Mouse (Mus musculus) T-helper 17 cell (primary cell): ENCODE data around the gene Hist2h2aa2.
"Not testable (repeated sequence)": the region's sequence is repeated elsewhere in the genome, so short reads cannot be mapped to it uniquely, and the experiment has no call there.

Experiments used
- in situ Hi-C, 2 experiments: fragments of 300-600 bp; cut with MboI, MseI; formaldehyde crosslinking; loops; 1 replicate in 1 of 2; 2 replicates in 1 of 2; pipeline ENCODE4 v1.15.1; 2025; ENCODE audit warnings: high pct_unique_total_duplicates in 2 of 2

The Hist2h2aa2 gene

DNA sequence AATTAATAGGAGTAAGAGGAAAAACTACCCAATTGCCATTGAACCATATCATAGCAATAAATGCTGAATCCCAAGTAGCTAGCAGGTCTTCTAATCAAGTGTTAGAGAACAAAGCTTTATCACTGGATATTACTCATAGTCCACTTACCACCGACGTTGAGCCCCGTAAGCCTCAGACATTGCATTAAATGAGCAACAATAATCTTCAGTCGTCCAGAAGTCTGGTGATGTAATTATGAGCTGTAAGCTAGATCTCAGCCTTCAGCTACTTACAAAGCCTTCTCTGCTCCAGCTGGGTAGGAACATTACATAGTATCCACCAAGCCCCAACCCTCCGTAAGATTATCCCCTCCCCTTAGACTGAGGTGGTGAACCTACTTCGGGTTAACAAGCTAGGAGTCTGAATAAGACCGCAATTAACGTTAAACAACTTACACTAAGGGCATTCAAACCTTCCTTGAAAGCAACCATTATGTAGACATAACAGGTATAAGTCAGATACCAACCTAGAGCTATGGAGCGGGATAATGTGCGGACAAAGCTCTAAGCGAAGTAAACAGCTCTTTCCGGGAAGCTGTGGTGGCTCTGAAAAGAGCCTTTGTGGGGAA is 2.1 kb downstream of the Hist2h2aa2 start:
- in situ Hi-C loops: loop anchor here (10.0 to 25.0 kb wide), 2 partner anchors 583 to 1126 kb away; partner anchors contain the start of genes Mcl1 (in 1 of the 2), Pip5k1a (in 1 of the 2), Tmod4 (in 1 of the 2) and Vps72 (in 1 of the 2)

DNA sequence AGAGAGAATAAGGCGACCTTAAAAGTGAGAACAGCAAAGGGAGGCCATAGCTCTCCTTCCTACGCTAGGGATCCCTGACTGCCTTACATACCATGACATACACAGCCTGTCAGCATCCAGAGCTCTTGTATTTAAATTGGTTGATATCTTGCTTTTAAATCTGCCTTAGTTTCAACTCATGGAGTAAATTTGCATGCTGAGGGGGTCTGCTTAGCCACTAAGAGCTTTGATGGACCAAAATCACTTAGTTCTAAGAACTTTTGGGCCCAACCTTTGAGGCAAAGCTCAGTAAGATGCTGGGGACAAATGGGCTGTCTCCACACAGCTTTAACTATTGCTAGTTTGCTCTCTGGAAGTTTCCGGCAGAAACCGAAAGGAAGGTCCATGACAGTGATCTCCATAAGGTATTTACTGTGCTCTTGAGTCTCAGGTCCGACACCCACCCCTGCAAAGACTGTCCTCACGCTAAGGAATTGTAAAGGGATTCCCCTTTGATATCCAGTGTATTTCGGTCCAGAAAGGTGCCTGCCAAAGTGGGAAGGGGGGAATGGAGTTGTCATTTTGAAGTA is 2.7 kb downstream of the Hist2h2aa2 start:
- in situ Hi-C loops: loop anchor here (10.0 to 25.0 kb wide), 2 partner anchors 583 to 1125 kb away; partner anchors contain the start of genes Mcl1 (in 1 of the 2), Pip5k1a (in 1 of the 2), Tmod4 (in 1 of the 2) and Vps72 (in 1 of the 2)

DNA sequence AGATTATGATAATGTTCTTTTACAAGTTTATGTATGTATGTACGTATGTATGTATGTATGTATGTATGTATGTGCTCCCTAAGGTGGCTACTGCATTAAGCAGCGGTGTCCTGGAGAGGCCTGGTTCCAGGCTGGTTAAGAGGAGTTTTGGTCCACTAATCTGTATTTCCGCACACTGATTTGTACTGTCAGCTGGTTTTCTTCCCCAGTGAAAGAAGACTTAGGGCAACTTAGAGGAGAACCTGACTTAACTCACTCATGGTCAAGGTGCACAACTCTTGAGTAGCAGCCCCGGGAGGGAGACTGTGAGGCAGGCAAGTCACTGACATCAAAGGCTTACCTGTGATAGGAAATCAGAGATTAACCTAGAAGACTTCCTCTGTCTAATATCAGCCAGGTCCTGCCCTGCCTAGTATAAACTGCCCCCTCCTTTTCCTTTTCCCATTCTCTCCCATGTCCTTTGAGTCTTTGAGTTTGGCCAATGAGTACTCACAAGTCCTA is 3.2 kb downstream of the Hist2h2aa2 start:
- in situ Hi-C loops: loop anchor here (10.0 to 25.0 kb wide), 2 partner anchors 582 to 1125 kb away; partner anchors contain the start of genes Mcl1 (in 1 of the 2), Pip5k1a (in 1 of the 2), Tmod4 (in 1 of the 2) and Vps72 (in 1 of the 2)

DNA sequence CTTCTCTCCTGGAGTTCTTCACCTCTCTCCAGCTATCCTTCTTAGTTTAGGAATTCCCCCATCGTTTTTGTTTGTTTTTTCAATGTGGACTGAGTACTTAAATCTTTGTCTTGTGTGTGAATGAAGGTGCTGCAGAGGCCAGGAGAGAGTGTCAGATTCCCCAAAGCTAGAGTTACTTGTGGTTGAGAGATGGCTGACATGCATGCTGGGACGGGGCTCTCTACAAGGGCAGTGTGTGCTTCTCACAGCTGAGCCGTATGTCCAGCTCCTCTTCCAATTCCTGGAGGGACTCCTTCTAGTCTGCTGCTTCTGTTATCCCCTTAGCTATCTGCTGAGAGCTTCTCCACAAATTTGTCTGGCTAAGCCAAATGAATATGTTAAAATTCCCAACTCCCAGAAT is 4.2 kb downstream of the Hist2h2aa2 start:
- in situ Hi-C loops: loop anchor here (10.0 to 25.0 kb wide), 2 partner anchors 581 to 1124 kb away; partner anchors contain the start of genes Mcl1 (in 1 of the 2), Pip5k1a (in 1 of the 2), Tmod4 (in 1 of the 2) and Vps72 (in 1 of the 2)

DNA sequence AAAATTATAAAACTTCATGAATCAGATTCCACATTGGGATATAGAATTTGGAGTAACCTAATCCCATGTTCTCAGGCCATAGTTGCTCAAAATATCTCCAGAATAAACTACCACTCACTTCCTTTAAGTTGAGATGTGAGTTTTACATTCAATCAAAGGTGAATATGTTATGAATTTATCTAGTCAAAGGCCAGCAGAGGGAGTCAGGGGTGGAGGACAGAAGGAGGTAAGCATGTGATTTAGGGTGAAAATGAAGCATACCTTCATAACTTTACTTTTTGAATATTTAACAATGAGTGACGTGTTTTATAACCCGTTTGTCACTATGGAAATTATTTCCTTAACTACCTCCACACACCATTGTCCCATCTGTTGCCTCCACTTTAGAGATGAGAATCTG is 5.2 kb downstream of the Hist2h2aa2 start:
- in situ Hi-C loops: loop anchor here (10.0 to 25.0 kb wide), 2 partner anchors 580 to 1123 kb away; partner anchors contain the start of genes Mcl1 (in 1 of the 2), Pip5k1a (in 1 of the 2), Tmod4 (in 1 of the 2) and Vps72 (in 1 of the 2)

DNA sequence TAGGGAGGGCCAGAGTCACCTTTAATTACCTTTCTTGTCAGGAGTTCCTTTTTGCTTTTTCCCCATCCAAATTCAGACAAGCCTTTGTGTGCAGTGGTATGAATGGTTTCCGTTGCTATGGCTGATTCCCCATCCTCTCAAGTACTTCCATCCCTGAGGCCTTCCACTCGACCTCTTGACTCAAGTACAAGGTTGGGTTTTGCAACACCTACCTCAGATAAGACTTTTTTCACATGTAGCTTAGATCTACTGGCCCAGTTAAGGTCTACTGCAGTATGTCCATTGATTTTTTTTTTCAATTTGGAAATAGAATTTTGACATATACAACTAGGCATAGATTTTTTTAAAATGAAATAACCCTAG is 8.3 kb downstream of the Hist2h2aa2 start:
- in situ Hi-C loops: loop anchor here (10.0 to 25.0 kb wide), 2 partner anchors 577 to 1119 kb away; partner anchors contain the start of genes Mcl1 (in 1 of the 2), Pip5k1a (in 1 of the 2), Tmod4 (in 1 of the 2) and Vps72 (in 1 of the 2)

DNA sequence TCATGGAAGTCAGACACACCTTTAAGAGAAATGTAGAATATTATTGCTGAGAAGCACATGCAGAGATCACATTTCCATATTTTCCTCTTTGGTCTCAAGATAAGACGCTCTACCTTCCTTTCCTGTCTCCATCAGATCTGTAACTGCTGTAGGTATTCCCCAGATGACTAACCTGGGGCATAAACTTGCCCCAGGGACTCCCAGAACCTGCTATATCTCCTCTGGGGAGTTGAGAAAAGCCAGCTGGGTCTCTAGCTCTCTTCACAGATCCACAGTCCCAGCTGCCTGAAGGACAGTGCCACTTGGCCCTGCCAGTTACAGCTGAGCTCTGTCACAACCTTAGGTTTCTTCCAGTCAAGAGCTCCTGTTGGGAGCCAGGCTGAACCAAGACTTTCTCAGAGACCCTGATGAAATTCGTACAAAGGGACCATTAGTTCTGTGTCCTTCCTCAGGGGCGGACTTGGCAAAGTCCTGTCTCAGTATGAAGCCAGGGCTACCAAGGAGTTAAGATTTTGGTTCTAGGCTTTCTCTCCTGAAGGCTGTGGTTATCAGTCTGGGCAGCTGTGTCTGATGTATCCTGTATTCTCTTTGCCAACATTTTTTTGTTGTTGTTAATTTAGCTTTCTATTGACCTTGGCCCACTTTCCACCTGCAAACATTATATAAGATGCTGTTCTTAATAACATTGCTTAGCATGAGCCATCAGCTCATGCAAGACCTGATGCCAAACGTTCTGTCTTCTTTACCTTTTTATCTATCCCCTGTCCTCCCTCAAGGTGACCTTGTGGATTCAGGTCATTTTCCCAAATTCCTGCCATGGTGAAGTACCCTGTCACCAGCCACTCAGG is 8.9 kb downstream of the Hist2h2aa2 start:
- in situ Hi-C loops: loop anchor here (10.0 to 25.0 kb wide), 2 partner anchors 576 to 1119 kb away; partner anchors contain the start of genes Mcl1 (in 1 of the 2), Pip5k1a (in 1 of the 2), Tmod4 (in 1 of the 2) and Vps72 (in 1 of the 2)

DNA sequence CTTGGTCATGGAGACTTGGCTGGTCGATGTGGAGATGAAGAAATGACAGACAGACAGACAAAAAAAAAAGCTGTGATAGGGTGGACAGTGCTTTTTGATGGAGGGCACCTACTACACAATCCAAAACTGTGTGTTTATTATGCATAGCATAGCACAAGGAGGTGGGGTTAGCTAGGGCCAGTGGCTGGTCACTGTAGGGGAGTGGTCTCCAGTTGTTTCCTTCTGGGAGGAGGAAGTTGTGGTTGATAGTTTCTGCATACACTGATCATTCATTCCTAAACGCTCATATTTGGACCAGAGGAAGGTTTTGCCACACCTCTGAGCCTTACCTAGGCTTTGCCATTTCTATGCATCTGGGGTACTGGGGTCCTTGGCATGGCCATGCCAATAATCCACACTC is 9.7 kb downstream of the Hist2h2aa2 start:
- in situ Hi-C loops: loop anchor here (10.0 to 25.0 kb wide), 2 partner anchors 576 to 1118 kb away; partner anchors contain the start of genes Mcl1 (in 1 of the 2), Pip5k1a (in 1 of the 2), Tmod4 (in 1 of the 2) and Vps72 (in 1 of the 2)

DNA sequence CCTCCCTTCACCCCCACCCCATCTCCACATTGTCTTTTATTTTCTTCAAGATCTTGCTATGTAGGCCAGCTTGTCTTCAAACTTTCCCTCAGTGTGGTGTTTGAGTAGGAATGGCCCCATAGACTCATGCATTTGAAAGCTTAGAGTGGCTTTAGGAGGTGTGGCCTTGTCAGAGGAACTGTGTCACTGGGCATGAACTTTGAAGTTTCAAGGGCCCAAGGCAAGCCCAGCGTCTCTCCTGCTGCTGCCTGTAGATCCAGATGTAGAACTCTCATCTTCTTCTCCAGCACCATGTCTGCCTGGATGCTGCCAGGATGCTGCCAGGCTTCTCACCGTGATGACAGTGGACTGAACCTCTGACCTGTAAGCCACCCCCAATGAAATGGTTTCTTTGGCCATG is 11.2 kb downstream of the Hist2h2aa2 start:
- in situ Hi-C loops: loop anchor here (5.0 to 25.0 kb wide), 2 partner anchors 57 to 1117 kb away; partner anchors contain the start of genes Pip5k1a (in 1 of the 2), Sf3b4 (in 1 of the 2), Tmod4 (in 1 of the 2) and Vps72 (in 1 of the 2)

DNA sequence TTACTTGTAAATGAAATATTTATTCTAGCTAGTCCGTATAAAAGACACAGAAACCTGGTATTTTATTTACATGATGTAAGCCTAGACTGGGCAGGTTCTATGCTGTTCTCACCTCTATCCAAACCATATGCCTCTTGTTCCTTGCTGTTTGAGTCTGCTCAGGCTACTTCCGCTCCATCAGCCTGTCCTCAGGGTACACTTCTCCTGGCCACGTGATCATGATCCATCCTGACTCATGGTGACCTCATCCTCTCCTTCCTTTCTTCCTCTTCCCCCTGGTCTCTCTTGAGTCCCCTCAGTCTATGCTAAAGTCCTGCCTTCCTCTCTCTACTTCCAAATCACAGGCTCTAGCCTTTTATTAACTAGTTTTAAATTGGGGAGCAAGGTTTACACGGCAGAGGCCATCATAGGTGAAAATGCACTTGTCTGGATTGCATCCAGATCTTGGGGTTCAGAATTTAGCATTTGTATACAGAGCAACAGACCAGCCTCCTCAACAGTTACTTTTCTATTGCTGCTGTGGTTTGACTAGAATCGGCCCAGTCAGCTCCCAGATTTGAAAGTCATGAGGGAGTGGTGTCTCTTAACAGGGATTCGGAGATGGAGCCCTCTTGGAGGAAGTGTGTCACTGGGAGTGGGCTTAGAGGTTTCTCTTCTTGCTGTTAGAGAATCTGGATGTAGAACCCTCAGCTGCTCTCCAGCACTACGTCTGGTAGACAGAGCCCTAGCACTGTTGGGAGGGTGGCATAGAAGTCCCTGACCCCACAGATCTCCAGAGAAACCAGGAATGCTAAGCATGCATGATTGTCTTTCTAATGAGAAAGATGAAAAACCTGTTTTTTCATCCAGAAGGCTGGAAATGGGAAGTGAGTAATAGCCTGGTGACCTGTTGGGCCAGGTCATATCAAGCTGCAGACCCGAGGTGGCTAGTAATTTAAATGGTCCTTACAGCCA is 13.1 kb downstream of the Hist2h2aa2 start:
- in situ Hi-C loops: loop anchor here (5.0 to 25.0 kb wide), 2 partner anchors 55 to 1115 kb away; partner anchors contain the start of genes Pip5k1a (in 1 of the 2), Sf3b4 (in 1 of the 2), Tmod4 (in 1 of the 2) and Vps72 (in 1 of the 2)

DNA sequence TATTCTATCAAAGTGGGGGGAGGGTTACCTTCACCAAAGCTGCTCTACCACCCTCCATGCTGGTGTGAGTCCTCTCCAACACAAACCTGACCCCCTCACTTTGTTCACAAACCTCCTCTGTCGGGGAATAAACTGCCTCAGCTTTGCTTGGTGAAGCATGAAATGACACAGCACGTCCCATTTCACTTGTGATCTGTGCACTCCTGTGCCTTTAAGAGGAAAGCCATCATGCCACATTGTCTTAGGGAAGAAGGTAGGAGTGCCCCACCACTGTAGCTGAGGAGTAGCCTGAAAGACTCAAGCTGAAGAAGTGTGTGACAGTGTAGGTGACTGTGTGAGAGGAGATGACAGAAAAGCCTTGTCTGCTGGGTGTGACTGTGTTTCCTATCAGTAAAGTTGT is 14.7 kb downstream of the Hist2h2aa2 start:
- in situ Hi-C loops: loop anchor here (5.0 to 25.0 kb wide), 2 partner anchors 53 to 1113 kb away; partner anchors contain the start of genes Pip5k1a (in 1 of the 2), Sf3b4 (in 1 of the 2), Tmod4 (in 1 of the 2) and Vps72 (in 1 of the 2)

DNA sequence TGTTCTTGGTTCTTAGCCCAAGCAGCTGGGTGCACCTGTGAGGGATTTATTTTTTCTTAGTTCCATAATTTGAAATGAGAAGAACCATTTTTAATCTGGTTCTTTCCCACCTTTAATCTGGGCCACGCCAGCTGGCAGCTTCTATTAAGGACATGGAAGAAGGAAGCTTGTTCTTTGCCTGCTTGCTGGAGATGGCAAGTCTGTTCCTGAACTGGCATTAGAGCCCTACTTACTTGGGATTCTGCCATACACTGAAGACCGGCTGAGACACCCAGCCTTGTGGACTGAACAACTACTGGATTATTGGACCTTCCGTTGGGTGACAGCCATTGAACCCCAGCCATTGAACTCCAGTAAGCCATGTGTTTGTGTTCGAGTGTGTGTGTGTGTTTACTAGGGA is 17.3 kb downstream of the Hist2h2aa2 start:
- in situ Hi-C loops: no loop called here

DNA sequence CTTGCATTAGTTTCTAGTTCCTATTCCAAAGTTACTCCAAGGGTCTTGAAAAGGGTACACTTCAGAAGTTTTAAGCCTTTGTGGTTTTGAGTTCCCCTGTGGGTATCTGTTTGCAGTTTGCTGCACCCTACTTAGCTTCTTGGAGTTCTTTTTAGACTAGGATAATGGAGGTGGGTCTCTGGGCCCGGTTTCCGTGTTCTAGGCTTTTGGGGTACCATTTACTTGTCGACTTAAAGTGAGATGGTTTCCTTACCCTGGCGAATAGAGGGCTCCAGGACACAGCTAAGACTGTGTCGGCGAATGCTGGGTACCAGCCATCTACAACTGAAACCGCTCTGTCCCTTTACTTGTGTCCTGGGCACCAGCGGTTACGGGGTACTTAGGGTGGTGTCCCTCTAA is 18.4 kb downstream of the Hist2h2aa2 start:
- in situ Hi-C loops: no loop called here

DNA sequence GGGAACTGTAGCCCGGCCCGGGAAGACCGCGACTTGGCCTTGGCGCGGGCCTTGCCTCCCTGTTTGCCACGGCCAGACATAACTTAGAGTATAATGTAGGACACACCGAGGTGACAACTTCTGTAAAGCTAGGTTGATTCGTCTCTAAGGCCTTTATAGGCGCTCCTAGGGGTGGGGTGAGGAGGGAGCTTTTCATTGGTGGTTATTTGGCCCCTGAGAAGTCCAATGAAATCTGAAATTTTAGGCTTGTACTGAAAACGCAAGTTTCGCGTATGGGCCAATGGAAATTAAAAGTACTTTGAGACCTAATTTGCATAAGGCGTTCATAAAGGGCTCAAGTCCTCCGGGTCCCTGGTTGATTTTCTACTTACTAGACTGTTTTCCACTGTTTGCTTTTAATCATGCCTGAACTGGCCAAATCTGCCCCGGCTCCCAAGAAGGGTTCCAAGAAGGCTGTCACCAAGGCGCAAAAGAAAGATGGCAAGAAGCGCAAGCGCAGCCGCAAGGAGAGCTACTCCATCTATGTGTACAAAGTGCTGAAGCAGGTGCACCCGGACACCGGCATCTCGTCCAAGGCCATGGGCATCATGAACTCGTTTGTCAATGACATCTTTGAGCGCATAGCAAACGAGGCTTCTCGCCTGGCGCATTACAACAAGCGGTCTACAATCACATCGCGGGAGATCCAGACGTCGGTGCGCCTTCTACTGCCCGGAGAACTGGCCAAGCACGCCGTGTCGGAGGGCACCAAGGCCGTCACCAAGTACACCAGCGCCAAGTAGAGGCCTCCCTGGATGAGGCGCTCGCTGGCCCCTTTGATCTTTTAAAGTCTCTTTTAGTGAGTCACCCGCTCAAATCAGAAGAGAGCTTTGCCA is 19.1 kb downstream of the Hist2h2aa2 start, which contains the start of the genes Hist2h2ac and Hist2h2be:
Gene Hist2h2ac, minus strand, starts transcription at position 116 of the 875 bp plus-strand sequence.
Gene Hist2h2be, plus strand, starts transcription at position 355 of the 875 bp plus-strand sequence.
- in situ Hi-C loops: no loop called here

DNA sequence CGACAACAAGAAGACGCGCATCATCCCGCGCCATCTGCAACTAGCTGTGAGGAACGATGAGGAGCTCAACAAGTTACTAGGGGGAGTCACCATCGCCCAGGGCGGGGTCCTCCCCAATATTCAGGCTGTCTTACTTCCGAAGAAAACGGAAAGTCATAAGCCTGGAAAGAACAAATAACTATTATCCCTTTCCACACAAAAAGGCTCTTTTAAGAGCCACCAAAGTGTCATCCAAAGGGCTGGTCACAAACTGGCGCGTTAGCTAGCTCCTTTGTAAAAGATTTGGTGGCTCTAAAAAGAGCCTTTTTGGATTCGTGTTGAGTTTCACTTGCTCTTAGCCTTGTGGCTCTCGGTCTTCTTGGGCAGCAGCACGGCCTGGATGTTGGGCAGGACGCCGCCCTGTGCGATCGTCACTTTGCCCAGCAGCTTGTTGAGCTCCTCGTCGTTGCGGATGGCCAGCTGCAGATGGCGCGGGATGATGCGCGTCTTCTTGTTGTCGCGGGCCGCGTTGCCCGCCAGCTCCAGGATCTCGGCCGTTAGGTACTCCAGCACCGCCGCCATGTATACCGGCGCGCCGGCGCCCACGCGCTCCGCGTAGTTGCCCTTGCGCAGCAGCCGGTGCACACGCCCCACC is 19.8 kb downstream of the Hist2h2aa2 start:
- in situ Hi-C loops: not testable (repeated sequence)

DNA sequence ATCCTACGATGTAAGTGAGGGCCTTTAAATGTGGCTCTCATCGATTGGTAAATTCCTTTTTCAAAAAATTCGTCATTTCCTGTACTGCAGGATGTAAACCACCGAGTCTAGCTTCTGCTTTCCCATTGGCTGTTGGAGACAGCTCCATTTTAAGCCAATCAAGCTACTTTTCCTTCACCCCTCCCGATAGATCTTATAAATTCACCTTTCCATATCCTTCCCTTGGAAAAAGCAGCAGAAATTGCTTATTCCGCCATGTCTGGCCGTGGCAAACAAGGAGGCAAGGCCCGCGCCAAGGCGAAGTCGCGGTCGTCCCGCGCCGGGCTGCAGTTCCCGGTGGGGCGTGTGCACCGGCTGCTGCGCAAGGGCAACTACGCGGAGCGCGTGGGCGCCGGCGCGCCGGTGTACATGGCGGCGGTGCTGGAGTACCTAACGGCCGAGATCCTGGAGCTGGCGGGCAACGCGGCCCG is 20.4 kb downstream of the Hist2h2aa2 start, which contains the start of the genes Bola1 and Hist2h2ab:
Gene Bola1, minus strand, starts transcription at position 49 of the 470 bp plus-strand sequence.
Gene Hist2h2ab, plus strand, starts transcription at position 205 of the 470 bp plus-strand sequence.
- in situ Hi-C loops: no loop called here

DNA sequence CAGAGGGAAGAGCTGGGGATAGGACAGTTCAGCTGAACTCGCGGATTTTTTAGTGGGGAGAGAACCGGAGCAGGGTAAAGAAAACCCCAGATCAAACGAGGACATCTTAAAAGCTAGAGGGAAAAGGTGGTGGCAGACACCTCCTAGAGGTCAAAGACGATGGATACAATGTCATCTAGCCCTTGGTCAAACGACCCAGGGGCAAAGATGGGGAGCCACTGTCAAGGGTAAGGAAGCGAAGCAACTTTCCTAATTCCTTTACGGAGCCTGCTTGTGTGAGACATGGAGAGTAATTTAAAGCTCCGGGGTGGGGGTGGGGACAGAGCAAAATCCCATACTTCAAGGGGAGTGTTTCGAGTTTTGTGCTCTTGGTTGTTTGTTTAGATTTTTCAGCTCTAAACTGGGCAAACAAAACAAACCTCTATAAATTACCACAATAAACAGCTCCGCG is 20.9 kb downstream of the Hist2h2aa2 start:
- in situ Hi-C loops: no loop called here
